Mouse (Mus musculus): ENCODE measurements around the gene Dvl1. TPM values are rescaled to one million over a fixed set of nuclear protein-coding genes. Genes with fewer than 3 reads are reported as not detected.

Gene Dvl1
- polyA plus RNA-seq, 1 experiment from 2014 or later, result 6.3 TPM

- Histone ChIP-seq H3K4me1 (ENCODE audit: control insufficient read depth, insufficient read depth, low read length) (no peaks in the 10 kb centered on the region), H3K9me3 (ENCODE audit: control insufficient read depth, low read length) (no peaks in the 10 kb centered on the region), H3K4me2 (replicated peaks; ENCODE audit: low read depth, low read length) (no peak overlapping the region), H3K4me3 (ENCODE audit: low read length) (no peak overlapping the region), H3K9ac (ENCODE audit: low read depth, low read length) (no peak overlapping the region), H3K27me3 (ENCODE audit: control insufficient read depth, insufficient read depth, low read length) (no peaks in the 10 kb centered on the region), H3K27ac (ENCODE audit: low read depth, low read length) (no peak overlapping the region), H3K36me3 (ENCODE audit: control insufficient read depth, insufficient read depth, low read length) (peaks cover 96% of the 10 kb centered on the region)
- WGBS, result 79% methylated on average over 7 of the region's 7 CpGs
- no peak for ATAC-seq (ENCODE audit: low FRiP score, low TSS enrichment)
Measured at GRCm38 (mm10) chr4:155821025-155821424, 26.2 kb upstream of the Dvl1 start.

- H3K9ac ChIP-seq (ENCODE audit: low read depth, low read length), result no peak overlapping the region
- H3K4me2 ChIP-seq (replicated peaks; ENCODE audit: low read depth, low read length), result no peak overlapping the region
- peaks cover 84% of the 10 kb centered on the region for H3K36me3 ChIP-seq (ENCODE audit: control insufficient read depth, insufficient read depth, low read length)
- H3K4me3 ChIP-seq (ENCODE audit: low read length), result no peak overlapping the region
- H3K4me1 ChIP-seq (ENCODE audit: control insufficient read depth, insufficient read depth, low read length), result no peaks in the 10 kb centered on the region
- WGBS, result 97% methylated on average over 16 of the region's 16 CpGs
- H3K9me3 ChIP-seq (ENCODE audit: control insufficient read depth, low read length), result no peaks in the 10 kb centered on the region
- no peaks in the 10 kb centered on the region for H3K27me3 ChIP-seq (ENCODE audit: control insufficient read depth, insufficient read depth, low read length)
- no peak overlapping the region for H3K27ac ChIP-seq (ENCODE audit: low read depth, low read length)
- ATAC-seq (ENCODE audit: low FRiP score, low TSS enrichment), result no peak
Measured at GRCm38 (mm10) chr4:155823443-155823842, 23.8 kb upstream of the Dvl1 start.

- H3K36me3 ChIP-seq (ENCODE audit: control insufficient read depth, insufficient read depth, low read length), result peaks cover 25% of the 10 kb centered on the region
- no peak for ATAC-seq (ENCODE audit: low FRiP score, low TSS enrichment)
- no peak overlapping the region for H3K4me3 ChIP-seq (ENCODE audit: low read length)
- H3K27ac ChIP-seq (ENCODE audit: low read depth, low read length), result no peak overlapping the region
- no peaks in the 10 kb centered on the region for H3K27me3 ChIP-seq (ENCODE audit: control insufficient read depth, insufficient read depth, low read length)
- no peaks in the 10 kb centered on the region for H3K9me3 ChIP-seq (ENCODE audit: control insufficient read depth, low read length)
- no peak overlapping the region for H3K9ac ChIP-seq (ENCODE audit: low read depth, low read length)
- H3K4me1 ChIP-seq (ENCODE audit: control insufficient read depth, insufficient read depth, low read length), result peaks cover 10% of the 10 kb centered on the region
- 92% methylated on average over 4 of the region's 4 CpGs for WGBS
- no peak overlapping the region for H3K4me2 ChIP-seq (replicated peaks; ENCODE audit: low read depth, low read length)
Measured at GRCm38 (mm10) chr4:155829866-155830265, 17.3 kb upstream of the Dvl1 start.

DNA sequence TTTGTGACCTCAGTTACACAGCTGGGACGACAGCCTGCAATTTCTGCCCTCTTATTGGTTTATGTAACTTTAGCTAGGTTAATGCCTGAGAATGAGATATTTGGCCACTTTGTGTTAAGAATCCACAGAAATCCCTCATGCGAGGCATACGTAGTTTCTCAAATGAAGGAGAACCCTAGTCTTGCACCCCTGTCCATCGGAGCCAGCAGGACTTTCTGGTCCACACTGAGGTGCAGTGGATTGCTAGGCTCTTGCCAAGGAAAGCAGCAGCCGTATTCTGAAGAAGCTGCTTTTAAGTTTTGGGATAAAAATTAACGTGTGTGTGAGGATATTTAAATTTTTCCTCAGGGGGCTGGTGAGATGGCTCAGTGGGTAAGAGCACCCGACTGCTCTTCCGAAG lies 16.6 kb upstream of the Dvl1 start:
- Histone ChIP-seq H3K27me3 (ENCODE audit: control insufficient read depth, insufficient read depth, low read length) (no peaks in the 10 kb centered on the region), H3K9ac (ENCODE audit: low read depth, low read length) (no peak overlapping the region), H3K27ac (ENCODE audit: low read depth, low read length) (no peak overlapping the region), H3K36me3 (ENCODE audit: control insufficient read depth, insufficient read depth, low read length) (peaks cover 18% of the 10 kb centered on the region), H3K4me2 (replicated peaks; ENCODE audit: low read depth, low read length) (peak overlapping the region; percentile 93), H3K4me1 (ENCODE audit: control insufficient read depth, insufficient read depth, low read length) (peaks cover 10% of the 10 kb centered on the region), H3K9me3 (ENCODE audit: control insufficient read depth, low read length) (no peaks in the 10 kb centered on the region), H3K4me3 (ENCODE audit: low read length) (peak overlapping the region; percentile 91; the same call in 1 of the 2 replicates)
- 50% methylated on average over 8 of the region's 8 CpGs for WGBS
- ATAC-seq (ENCODE audit: low FRiP score, low TSS enrichment), result no peak

DNA sequence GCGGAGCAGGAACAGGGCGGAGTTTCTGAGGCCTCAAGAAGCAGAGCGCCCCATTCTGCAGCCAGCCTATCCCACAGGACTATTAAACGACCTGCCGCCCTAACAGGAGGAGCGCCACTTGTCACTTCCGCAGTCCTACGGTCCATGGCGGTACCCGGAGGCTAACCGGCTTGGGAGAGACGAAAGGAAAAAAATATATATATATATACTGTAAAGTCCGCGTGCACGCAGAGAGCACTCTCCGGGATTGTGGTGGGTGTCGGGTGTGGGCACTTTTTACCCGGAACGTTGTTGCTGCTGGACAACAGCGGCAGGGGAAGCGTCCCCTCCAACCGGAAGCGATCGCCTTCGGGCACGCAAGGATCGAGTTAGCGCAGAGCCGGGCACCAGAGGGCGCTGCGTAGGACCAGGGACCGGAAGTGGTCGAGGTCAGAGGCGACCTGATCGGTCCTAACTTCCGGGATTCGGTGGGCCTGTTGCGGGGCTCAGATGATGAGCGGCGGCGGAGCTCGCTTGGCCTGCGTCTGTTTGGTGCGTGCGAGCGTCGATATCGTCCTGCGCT lies 15.9 kb upstream of the Dvl1 start, which contains the start of gene Aurkaip1:
TSS of gene Aurkaip1 (plus strand) at position 68 of the 562 bp plus-strand sequence.
- ATAC-seq (ENCODE audit: low FRiP score, low TSS enrichment), result peak; percentile 93
- H3K9me3 ChIP-seq (ENCODE audit: control insufficient read depth, low read length), result no peaks in the 10 kb centered on the region
- H3K27ac ChIP-seq (ENCODE audit: low read depth, low read length), result peak within 1 kb of the TSS; percentile 89
- no peaks in the 10 kb centered on the region for H3K27me3 ChIP-seq (ENCODE audit: control insufficient read depth, insufficient read depth, low read length)
- WGBS, result under 1% methylated on average over 49 of the region's 49 CpGs
- peak within 1 kb of the TSS; percentile 91 for H3K4me3 ChIP-seq (ENCODE audit: low read length)
- peaks cover 15% of the 10 kb centered on the region for H3K36me3 ChIP-seq (ENCODE audit: control insufficient read depth, insufficient read depth, low read length)
- peak within 1 kb of the TSS; percentile 93 for H3K4me2 ChIP-seq (replicated peaks; ENCODE audit: low read depth, low read length)
- peaks cover 10% of the 10 kb centered on the region for H3K4me1 ChIP-seq (ENCODE audit: control insufficient read depth, insufficient read depth, low read length)
- peak within 1 kb of the TSS; percentile 88 for H3K9ac ChIP-seq (ENCODE audit: low read depth, low read length)

GRCm38 (mm10) chr4:155831831-155832230 lies 15.4 kb upstream of the Dvl1 start:
- peak; percentile 22; the same call in 1 of the 2 replicates for ATAC-seq (ENCODE audit: low FRiP score, low TSS enrichment)
- peak overlapping the region; percentile 91 for H3K4me3 ChIP-seq (ENCODE audit: low read length)
- H3K27ac ChIP-seq (ENCODE audit: low read depth, low read length), result peak overlapping the region; percentile 89
- H3K9ac ChIP-seq (ENCODE audit: low read depth, low read length), result peak overlapping the region; percentile 88
- peak overlapping the region; percentile 93 for H3K4me2 ChIP-seq (replicated peaks; ENCODE audit: low read depth, low read length)
- under 1% methylated on average over 25 of the region's 25 CpGs for WGBS
- peaks cover 12% of the 10 kb centered on the region for H3K36me3 ChIP-seq (ENCODE audit: control insufficient read depth, insufficient read depth, low read length)
- H3K9me3 ChIP-seq (ENCODE audit: control insufficient read depth, low read length), result no peaks in the 10 kb centered on the region
- no peaks in the 10 kb centered on the region for H3K27me3 ChIP-seq (ENCODE audit: control insufficient read depth, insufficient read depth, low read length)
- H3K4me1 ChIP-seq (ENCODE audit: control insufficient read depth, insufficient read depth, low read length), result peaks cover 10% of the 10 kb centered on the region

DNA sequence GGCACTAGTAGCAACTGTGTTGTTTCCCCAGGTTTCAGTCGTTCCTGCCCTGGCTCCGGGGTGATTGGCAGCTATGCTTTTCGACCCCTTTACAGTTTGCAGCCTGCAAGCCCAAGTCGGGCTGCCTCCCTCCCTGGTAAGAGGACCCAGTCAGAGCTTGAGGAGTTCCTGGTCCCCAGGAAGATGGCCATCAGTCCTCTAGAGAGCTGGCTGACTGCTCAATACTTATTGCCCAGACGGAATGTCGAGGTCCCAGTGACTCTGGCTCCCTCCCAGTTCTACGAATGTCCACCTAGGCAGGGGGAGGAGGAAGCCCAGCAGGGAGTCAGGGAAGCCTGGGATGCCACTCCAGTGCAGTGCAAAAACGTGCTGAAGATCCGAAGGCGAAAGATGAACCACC lies 14.9 kb upstream of the Dvl1 start:
- no peak overlapping the region for H3K27ac ChIP-seq (ENCODE audit: low read depth, low read length)
- no peak for ATAC-seq (ENCODE audit: low FRiP score, low TSS enrichment)
- 57% methylated on average over 10 of the region's 10 CpGs for WGBS

DNA sequence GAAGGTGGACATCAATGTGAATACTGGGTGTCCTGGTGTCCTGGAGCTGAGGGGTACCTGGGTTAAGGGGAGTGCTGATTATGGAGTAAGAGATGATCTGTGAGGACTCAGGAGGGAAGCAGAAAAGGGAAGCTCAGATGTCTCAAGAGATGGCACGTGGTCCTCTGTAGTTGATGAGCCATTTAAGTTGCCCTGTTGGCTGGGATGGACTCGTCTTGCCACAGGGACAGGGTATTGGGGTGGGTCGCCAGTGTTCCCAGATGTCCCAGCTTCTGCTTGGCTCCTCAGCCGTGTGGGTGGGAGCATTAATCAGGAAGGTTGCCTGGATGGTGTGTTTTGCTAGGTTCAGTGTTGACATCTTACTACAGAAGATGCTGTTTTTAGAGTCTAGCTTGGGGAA lies 14.0 kb upstream of the Dvl1 start:
- H3K4me3 ChIP-seq (ENCODE audit: low read length), result no peak overlapping the region
- no peaks in the 10 kb centered on the region for H3K27me3 ChIP-seq (ENCODE audit: control insufficient read depth, insufficient read depth, low read length)
- no peak overlapping the region for H3K27ac ChIP-seq (ENCODE audit: low read depth, low read length)
- ATAC-seq (ENCODE audit: low FRiP score, low TSS enrichment), result no peak
- H3K9ac ChIP-seq (ENCODE audit: low read depth, low read length), result no peak overlapping the region
- H3K4me2 ChIP-seq (replicated peaks; ENCODE audit: low read depth, low read length), result no peak overlapping the region
- H3K9me3 ChIP-seq (ENCODE audit: control insufficient read depth, low read length), result no peaks in the 10 kb centered on the region
- H3K36me3 ChIP-seq (ENCODE audit: control insufficient read depth, insufficient read depth, low read length), result peaks cover 5% of the 10 kb centered on the region; the same call in 1 of the 2 replicates
- H3K4me1 ChIP-seq (ENCODE audit: control insufficient read depth, insufficient read depth, low read length), result peaks cover 10% of the 10 kb centered on the region
- WGBS, result 84% methylated on average over 4 of the region's 4 CpGs

More for the DNA sequence above, 14.9 kb upstream of the Dvl1 start:
- Histone ChIP-seq H3K4me1 (ENCODE audit: control insufficient read depth, insufficient read depth, low read length) (peaks cover 10% of the 10 kb centered on the region), H3K9ac (ENCODE audit: low read depth, low read length) (peak overlapping the region; percentile 88), H3K27me3 (ENCODE audit: control insufficient read depth, insufficient read depth, low read length) (no peaks in the 10 kb centered on the region), H3K36me3 (ENCODE audit: control insufficient read depth, insufficient read depth, low read length) (peaks cover 9% of the 10 kb centered on the region), H3K9me3 (ENCODE audit: control insufficient read depth, low read length) (no peaks in the 10 kb centered on the region), H3K4me2 (replicated peaks; ENCODE audit: low read depth, low read length) (peak overlapping the region; percentile 93), H3K4me3 (ENCODE audit: low read length) (peak overlapping the region; percentile 91)

- no peak overlapping the region for H3K9ac ChIP-seq (ENCODE audit: low read depth, low read length)
- peak overlapping the region; percentile 11; the same call in 1 of the 2 replicates for H3K27ac ChIP-seq (ENCODE audit: low read depth, low read length)
- no peak overlapping the region for H3K4me2 ChIP-seq (replicated peaks; ENCODE audit: low read depth, low read length)
- no peaks in the 10 kb centered on the region for H3K9me3 ChIP-seq (ENCODE audit: control insufficient read depth, low read length)
- WGBS, result 39% methylated on average over 2 of the region's 2 CpGs
- H3K4me1 ChIP-seq (ENCODE audit: control insufficient read depth, insufficient read depth, low read length), result peaks cover 10% of the 10 kb centered on the region
- peak; percentile 21 for ATAC-seq (ENCODE audit: low FRiP score, low TSS enrichment)
- H3K36me3 ChIP-seq (ENCODE audit: control insufficient read depth, insufficient read depth, low read length), result peaks cover 5% of the 10 kb centered on the region; the same call in 1 of the 2 replicates
- no peak overlapping the region for H3K4me3 ChIP-seq (ENCODE audit: low read length)
- H3K27me3 ChIP-seq (ENCODE audit: control insufficient read depth, insufficient read depth, low read length), result no peaks in the 10 kb centered on the region
Measured at GRCm38 (mm10) chr4:155833836-155834235, 13.4 kb upstream of the Dvl1 start.

All from kidney, embryonic 14.5 days (tissue).